Mouse (Mus musculus) megakaryocyte, adult 5-6 weeks (primary cell): ENCODE measurements around the gene Homer3. TPM values are rescaled to one million over a fixed set of nuclear protein-coding genes. Genes with fewer than 3 reads are reported as not detected.
A peak's percentile ranks its signal among the peaks of the same experiment; 100 is the strongest.

Experiments
- ATAC-seq: 2 replicates; pipeline ENCODE4 v1.8.0; 2016; ENCODE audit warnings: mild to moderate bottlenecking, inconsistent platforms; ENCODE audit not compliant: poor library complexity, severe bottlenecking
- total RNA-seq, 2 experiments: library from RNA; stranded (forward) in 1 of 2; stranded (reverse) in 1 of 2; fragments of 153-499, 151-499 nt in 1 of 2; fragments of 221-1000, 200-1000 nt in 1 of 2; gene quantifications; 2 replicates each; pipeline versions ENCODE4 v1.2.3 to v1.2.4; 2015 to 2017

Homer3 gene
- total RNA-seq, 2 experiments from 2014 or later = 1.6 to 8.0 TPM

- 0 out of 2 replicates have a peak, but pooled peaks have one; percentile 25 for ATAC-seq
Measured at GRCm38 (mm10) chr8:70330741-70331364, 48.2 kb downstream of the Homer3 start.

DNA sequence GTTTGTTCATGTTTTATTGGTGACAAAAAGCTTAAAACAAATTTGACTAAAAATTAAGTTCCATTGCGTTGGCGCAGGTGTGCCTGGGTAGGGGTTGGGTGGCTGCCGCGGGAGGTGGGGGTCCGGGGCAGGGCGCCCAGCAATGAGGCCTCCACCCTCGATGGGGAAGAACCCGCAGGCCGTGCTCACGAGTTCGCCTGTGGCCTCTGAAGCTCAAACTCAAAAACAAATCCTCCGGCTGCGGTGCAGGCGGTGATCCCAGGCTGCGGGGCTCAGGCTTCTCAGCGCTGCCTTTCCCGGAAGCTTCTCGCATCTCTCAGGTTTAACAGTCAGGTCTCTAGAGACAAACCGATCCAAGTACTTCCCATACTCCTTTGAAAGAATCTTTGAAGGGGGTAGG, 48.9 kb downstream of the Homer3 start:
- ATAC-seq = no peak

DNA sequence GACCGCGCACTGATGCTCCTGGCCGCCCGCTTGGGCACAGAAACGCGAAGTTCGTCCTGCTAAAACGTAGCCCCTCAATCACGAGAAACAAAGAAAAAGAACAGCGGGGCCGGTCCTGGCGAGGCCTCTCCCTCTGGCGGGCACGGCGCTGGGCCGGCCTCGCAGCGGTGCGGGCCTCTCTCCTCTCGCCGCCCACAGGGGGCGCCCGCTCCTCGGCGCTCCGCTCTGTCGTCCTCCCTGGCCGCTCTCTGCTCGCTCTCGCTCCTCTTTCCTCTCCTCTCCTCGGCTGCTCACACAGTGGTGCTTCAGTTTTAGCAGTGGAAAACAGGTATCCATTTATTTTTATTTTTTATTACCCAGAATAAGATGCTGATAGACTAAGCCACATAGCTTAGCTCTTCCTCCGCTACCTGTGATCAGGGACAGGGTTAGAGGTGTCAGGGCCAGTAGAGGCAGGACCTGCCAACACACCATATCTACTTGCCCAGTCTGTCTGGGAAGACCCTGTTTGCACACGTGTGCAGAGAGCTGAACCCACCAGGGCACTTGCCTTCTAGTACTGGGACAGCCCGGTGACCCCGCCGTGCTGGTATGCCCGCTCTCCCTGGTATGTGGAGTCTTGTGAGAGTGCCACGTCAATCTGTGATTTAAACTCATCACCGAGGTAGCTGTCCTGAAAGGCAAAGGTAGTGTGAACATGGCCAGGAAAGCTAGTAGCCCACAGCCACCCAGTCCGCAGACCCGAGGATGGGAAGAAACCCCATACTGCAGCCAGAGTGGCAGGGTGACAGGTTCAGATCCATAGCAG, 49.6 kb downstream of the Homer3 start:
- ATAC-seq = peak; percentile 38; the same call in 1 of the 2 replicates

GRCm38 (mm10) chr8:70332878-70333202, 50.2 kb downstream of the Homer3 start:
- ATAC-seq = no peak

DNA sequence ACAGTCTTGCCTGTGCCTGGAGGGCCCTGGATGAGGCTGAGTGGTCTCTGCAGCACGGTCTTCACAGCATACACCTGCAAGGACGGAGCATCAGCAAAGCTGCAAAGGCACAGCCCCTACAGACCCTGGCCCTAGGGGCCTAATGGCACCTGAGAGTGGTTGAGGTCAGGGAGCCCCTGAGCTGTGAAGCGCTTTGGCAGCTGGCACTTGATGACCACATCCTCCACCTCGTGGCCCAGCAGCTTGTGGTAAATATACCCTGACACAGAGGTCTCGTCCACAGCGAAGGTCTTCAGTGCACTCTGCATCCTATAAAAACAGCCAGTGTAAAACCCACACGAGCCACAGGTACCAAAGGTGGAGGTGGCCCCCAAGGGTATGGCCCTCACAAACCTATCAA, 56.3 kb downstream of the Homer3 start:
- no peak for ATAC-seq

GRCm38 (mm10) chr8:70340659-70341058, 58.0 kb downstream of the Homer3 start:
- no peak for ATAC-seq

GRCm38 (mm10) chr8:70342007-70342406, 59.4 kb downstream of the Homer3 start:
- ATAC-seq = peak; percentile 54

GRCm38 (mm10) chr8:70343076-70343475, 60.4 kb downstream of the Homer3 start:
- ATAC-seq = no peak

GRCm38 (mm10) chr8:70343696-70344095, 61.1 kb downstream of the Homer3 start:
- ATAC-seq = no peak

Other genes with a start within 250 kb of the Homer3 start
- 28.1 and 28.4 TPM in 2 replicates for gene Mau2, start 240.1 kb upstream of the Homer3 start, total RNA-seq (2015)
- gene Mau2, start 240.1 kb upstream of the Homer3 start, total RNA-seq (2017) = 28.1 and 33.8 TPM in 2 replicates
- gene Sugp1, start 240.0 kb upstream of the Homer3 start, total RNA-seq (2015) = 11.6 and 15.0 TPM in 2 replicates
- gene Sugp1, start 240.0 kb upstream of the Homer3 start, total RNA-seq (2017) = 17.3 and 24.1 TPM in 2 replicates
- gene Tm6sf2, start 209.9 kb upstream of the Homer3 start, total RNA-seq (2015) = not detected in 2 replicates
- gene Tm6sf2, start 209.9 kb upstream of the Homer3 start, total RNA-seq (2017) = not detected in 2 replicates
- gene Hapln4, start 199.4 kb upstream of the Homer3 start, total RNA-seq (2015) = not detected in 2 replicates
- gene Hapln4, start 199.4 kb upstream of the Homer3 start, total RNA-seq (2017) = not detected in 2 replicates
- gene Ncan, start 162.0 kb upstream of the Homer3 start, total RNA-seq (2015) = not detected in 2 replicates
- gene Ncan, start 162.0 kb upstream of the Homer3 start, total RNA-seq (2017) = not detected in 2 replicates
- 19.5 and 25.6 TPM in 2 replicates for gene Nr2c2ap, start 151.5 kb upstream of the Homer3 start, total RNA-seq (2015)
- gene Nr2c2ap, start 151.5 kb upstream of the Homer3 start, total RNA-seq (2017) = 4.7 and 7.1 TPM in 2 replicates
- gene Rfxank, start 143.7 kb upstream of the Homer3 start, total RNA-seq (2015) = 13.6 and 16.3 TPM in 2 replicates
- 12.5 and 14.5 TPM in 2 replicates for gene Rfxank, start 143.7 kb upstream of the Homer3 start, total RNA-seq (2017)
- gene Borcs8, start 143.3 kb upstream of the Homer3 start, total RNA-seq (2015) = 35.3 and 51.3 TPM in 2 replicates
- gene Borcs8, start 143.3 kb upstream of the Homer3 start, total RNA-seq (2017) = 32.2 and 35.8 TPM in 2 replicates
- 0.39 TPM in 1 of 2 replicates, not detected in the other for gene Mef2b, start 143.1 kb upstream of the Homer3 start, total RNA-seq (2015)
- gene Mef2b, start 143.1 kb upstream of the Homer3 start, total RNA-seq (2017) = not detected in 2 replicates
- 7.4 and 7.8 TPM in 2 replicates for gene Tmem161a, start 110.5 kb upstream of the Homer3 start, total RNA-seq (2015)
- gene Tmem161a, start 110.5 kb upstream of the Homer3 start, total RNA-seq (2017) = 3.9 and 8.5 TPM in 2 replicates
- 0.75 and 1.4 TPM in 2 replicates for gene Slc25a42, start 70.5 kb upstream of the Homer3 start, total RNA-seq (2015)
- 0.29 and 0.45 TPM in 2 replicates for gene Slc25a42, start 70.5 kb upstream of the Homer3 start, total RNA-seq (2017)
- gene Sugp2, start 48.6 kb upstream of the Homer3 start, total RNA-seq (2015) = 24.1 and 27.9 TPM in 2 replicates
- 19.5 and 23.1 TPM in 2 replicates for gene Sugp2, start 48.6 kb upstream of the Homer3 start, total RNA-seq (2017)
- 4.4 and 4.5 TPM in 2 replicates for gene Armc6, start 48.4 kb upstream of the Homer3 start, total RNA-seq (2015)
- gene Armc6, start 48.4 kb upstream of the Homer3 start, total RNA-seq (2017) = 2.6 and 5.6 TPM in 2 replicates
- 17.9 and 19.9 TPM in 2 replicates for gene Ddx49, start 19.7 kb downstream of the Homer3 start, total RNA-seq (2015)
- gene Ddx49, start 19.7 kb downstream of the Homer3 start, total RNA-seq (2017) = 53.6 and 81.7 TPM in 2 replicates
- gene Cope, start 19.7 kb downstream of the Homer3 start, total RNA-seq (2015) = 163 and 178 TPM in 2 replicates
- gene Cope, start 19.7 kb downstream of the Homer3 start, total RNA-seq (2017) = 89.1 and 96.1 TPM in 2 replicates
- not detected in 2 replicates for gene Cers1, start 32.9 kb downstream of the Homer3 start, total RNA-seq (2015)
- not detected in 2 replicates for gene Cers1, start 32.9 kb downstream of the Homer3 start, total RNA-seq (2017)
- not detected in 2 replicates for gene Gdf1, start 47.0 kb downstream of the Homer3 start, total RNA-seq (2015)
- gene Gdf1, start 47.0 kb downstream of the Homer3 start, total RNA-seq (2017) = not detected in 2 replicates
- gene Upf1, start 70.5 kb downstream of the Homer3 start, total RNA-seq (2015) = 10.9 and 11.7 TPM in 2 replicates
- gene Upf1, start 70.5 kb downstream of the Homer3 start, total RNA-seq (2017) = 24.4 and 30.7 TPM in 2 replicates
- not detected in 2 replicates for gene Comp, start 90.7 kb downstream of the Homer3 start, total RNA-seq (2015)
- gene Comp, start 90.7 kb downstream of the Homer3 start, total RNA-seq (2017) = 0.12 TPM in 1 of 2 replicates, not detected in the other
- 2.7 and 3.9 TPM in 2 replicates for gene Crtc1, start 156.8 kb downstream of the Homer3 start, total RNA-seq (2015)
- 2.2 TPM in 2 replicates for gene Crtc1, start 156.8 kb downstream of the Homer3 start, total RNA-seq (2017)
- 1.6 and 2.4 TPM in 2 replicates for gene Klhl26, start 194.1 kb downstream of the Homer3 start, total RNA-seq (2015)
- 3.6 and 5.4 TPM in 2 replicates for gene Klhl26, start 194.1 kb downstream of the Homer3 start, total RNA-seq (2017)
- gene Tmem59l, start 204.5 kb downstream of the Homer3 start, total RNA-seq (2015) = not detected in 2 replicates
- not detected in 2 replicates for gene Tmem59l, start 204.5 kb downstream of the Homer3 start, total RNA-seq (2017)
- gene Crlf1, start 210.3 kb downstream of the Homer3 start, total RNA-seq (2015) = not detected in 2 replicates
- not detected in 2 replicates for gene Crlf1, start 210.3 kb downstream of the Homer3 start, total RNA-seq (2017)
- gene Rex1bd, start 223.9 kb downstream of the Homer3 start, total RNA-seq (2015) = 40.4 and 47.5 TPM in 2 replicates
- 37.3 and 43.7 TPM in 2 replicates for gene Rex1bd, start 223.9 kb downstream of the Homer3 start, total RNA-seq (2017)
- 2,237 and 2,370 TPM in 2 replicates for gene Uba52, start 228.0 kb downstream of the Homer3 start, total RNA-seq (2015)
- 4,162 and 4,635 TPM in 2 replicates for gene Uba52, start 228.0 kb downstream of the Homer3 start, total RNA-seq (2017)
- gene Fkbp8, start 244.9 kb downstream of the Homer3 start, total RNA-seq (2015) = 75.1 and 75.3 TPM in 2 replicates
- gene Fkbp8, start 244.9 kb downstream of the Homer3 start, total RNA-seq (2017) = 146 and 166 TPM in 2 replicates
- 88.7 and 114 TPM in 2 replicates for gene Kxd1, start 245.1 kb downstream of the Homer3 start, total RNA-seq (2015)
- 71.4 and 80.6 TPM in 2 replicates for gene Kxd1, start 245.1 kb downstream of the Homer3 start, total RNA-seq (2017)